Mouse (Mus musculus) bone marrow, adult 2 months (tissue): ENCODE measurements around the gene Zhx3.

Source experiments
- CTCF ChIP-seq: fragments of 200-500 bp; IDR thresholded peaks from 2 replicates; pipeline ENCODE4 v1.5.1; 2011; ENCODE audit warnings: low read length, control low read depth; ENCODE audit not compliant: control insufficient read depth, insufficient read depth
- POLR2A ChIP-seq: fragments of 200-500 bp; IDR thresholded peaks from 2 replicates; pipeline ENCODE4 v1.6.1; 2011; ENCODE audit warnings: low read depth, mild to moderate bottlenecking, control low read depth, low read length, borderline replicate concordance; ENCODE audit not compliant: control insufficient read depth

DNA sequence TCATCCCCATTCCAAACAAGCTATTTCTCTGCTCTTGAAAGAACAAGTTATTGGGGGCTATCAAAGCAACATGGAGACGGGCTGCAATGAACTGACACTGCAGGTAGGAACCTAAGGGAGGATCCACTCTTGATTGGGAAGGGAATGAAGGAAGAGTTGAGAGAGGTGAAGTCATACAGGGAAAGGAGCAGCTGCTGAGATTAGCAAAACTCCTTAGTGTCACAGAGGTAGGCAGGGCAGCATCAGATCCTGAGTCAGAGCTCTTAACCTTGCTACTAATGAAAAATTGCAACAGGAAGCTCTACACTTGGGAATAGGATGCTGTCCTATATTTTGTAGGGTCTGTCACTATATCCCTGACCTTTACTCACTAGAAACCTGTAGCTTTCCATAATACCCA is 71.8 kb downstream of the Zhx3 start:
- TF ChIP-seq POLR2A = no peak
- TF ChIP-seq CTCF = no peak
